Mouse (Mus musculus): ENCODE measurements around the gene Nr4a3.

DNA sequence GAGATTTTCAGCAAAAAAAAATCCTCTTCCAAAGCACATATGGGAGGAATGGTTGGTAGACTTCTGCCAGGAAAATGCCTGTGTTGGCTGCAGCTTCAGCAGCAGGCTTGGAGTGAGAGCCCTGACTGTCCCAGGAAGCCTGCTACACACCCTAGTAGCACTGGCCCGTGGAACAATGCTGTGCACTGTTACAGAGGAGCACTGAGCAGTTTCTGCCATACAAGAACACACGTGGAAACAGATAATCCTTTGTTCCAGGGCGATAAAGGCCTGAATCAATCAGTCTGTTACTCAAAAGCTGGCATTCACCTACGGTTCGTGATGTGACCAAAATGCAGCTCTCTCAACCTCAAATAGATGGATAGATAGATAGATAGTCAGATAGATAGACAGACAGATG lies 60.4 kb downstream of the Nr4a3 start:
- TF ChIP-seq CTCF (IDR thresholded peaks at IDR 0.05; ENCODE audit: low read depth, low read length): no peak
- no peak for TF ChIP-seq POLR2A (IDR thresholded peaks at IDR 0.05; ENCODE audit: insufficient read depth, low read length)
- no peak for TF ChIP-seq EP300 (IDR thresholded peaks at IDR 0.05; ENCODE audit: insufficient read depth, low read depth, low read length)
